Mouse (Mus musculus): Measurements from ENCODE around the gene Ccdc73. TPM values are rescaled to one million over a fixed set of nuclear protein-coding genes. Genes with fewer than 3 reads are reported as not detected.
A peak's percentile ranks its signal among the peaks of the same experiment; 100 is the strongest.
"Not testable (repeated sequence)": the region's sequence is repeated elsewhere in the genome, so short reads cannot be mapped to it uniquely, and the experiment has no call there.

Gene Ccdc73
- polyA plus RNA-seq, 1 experiment from 2014 or later, result 7.7 TPM

DNA sequence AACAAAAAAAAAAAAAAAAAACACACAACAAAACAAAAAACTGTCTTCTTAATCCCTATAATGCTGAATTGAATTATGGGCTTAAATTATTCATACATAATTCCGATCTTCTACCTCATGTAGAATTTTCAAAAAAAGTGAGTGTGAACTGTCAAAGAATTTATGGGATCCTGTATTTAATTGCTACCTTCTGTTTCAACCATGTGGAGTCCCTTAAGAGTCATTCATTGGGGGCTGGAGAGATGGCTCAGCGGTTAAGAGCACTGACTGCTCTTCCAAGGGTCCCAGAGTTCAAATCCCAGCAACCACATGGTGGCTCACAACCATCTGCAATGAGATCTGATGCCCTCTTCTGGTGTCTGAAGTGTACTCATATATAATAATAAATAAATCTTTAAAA is 19.7 kb downstream of the Ccdc73 start:
- WGBS, result 52% methylated on average over 2 of the region's 2 CpGs
- not testable (repeated sequence) for ATAC-seq (replicated peaks; ENCODE audit: low FRiP score); H3K36me3 ChIP-seq

DNA sequence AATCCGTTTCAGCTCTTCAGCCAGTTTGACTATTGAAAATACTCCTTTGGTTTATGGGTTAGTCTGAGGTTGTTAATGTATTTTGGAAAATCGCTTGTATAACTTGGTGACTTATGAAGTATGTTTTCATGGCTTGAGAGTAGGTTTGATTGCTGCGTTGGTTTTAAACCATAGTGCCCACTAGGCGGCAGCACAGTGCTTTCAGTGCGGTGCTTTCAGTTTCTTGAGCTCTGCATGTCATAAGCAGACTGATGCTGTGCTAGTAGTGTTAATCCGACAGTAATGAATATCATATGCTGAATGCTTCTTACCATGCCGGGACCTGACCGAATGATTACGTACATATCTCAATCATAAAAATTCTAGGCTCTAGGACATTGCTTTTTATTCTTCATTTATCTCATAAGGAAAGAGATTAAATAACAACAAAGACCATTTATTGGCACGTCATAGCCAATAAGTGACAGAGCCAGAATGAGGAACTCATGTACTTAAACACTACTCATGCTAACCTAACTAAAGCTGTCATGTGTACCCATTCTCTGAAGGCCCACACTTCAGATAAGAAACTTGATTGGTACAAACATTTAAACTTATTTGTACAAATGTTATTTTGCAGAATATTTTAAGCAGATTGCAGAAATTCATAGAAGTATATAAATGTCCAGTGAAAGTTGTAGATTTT is 20.4 kb downstream of the Ccdc73 start:
- no peaks in the 10 kb centered on the region for H3K27me3 ChIP-seq
- 24% methylated on average over 10 of the region's 10 CpGs for WGBS
- 0 out of 2 replicates have a peak, but pooled peaks have one; percentile 40 for ATAC-seq (replicated peaks; ENCODE audit: low FRiP score)

More for the DNA sequence above, 19.7 kb downstream of the Ccdc73 start:
- not testable (repeated sequence) for H3K4me1 ChIP-seq; H3K4me2 ChIP-seq; H3K27me3 ChIP-seq; H3K27ac ChIP-seq; H3K9me3 ChIP-seq (replicated peaks); H3K4me3 ChIP-seq (replicated peaks); H3K9ac ChIP-seq

GRCm38 (mm10) chr2:104899975-104900374 is 32.4 kb downstream of the Ccdc73 start:
- H3K27ac ChIP-seq, result no peak overlapping the region
- H3K4me1 ChIP-seq, result no peaks in the 10 kb centered on the region
- WGBS, result 90% methylated on average over 2 of the region's 2 CpGs
- H3K27me3 ChIP-seq, result no peaks in the 10 kb centered on the region
- no peak overlapping the region for H3K9ac ChIP-seq
- no peaks in the 10 kb centered on the region for H3K9me3 ChIP-seq (replicated peaks)
- H3K36me3 ChIP-seq, result no peaks in the 10 kb centered on the region
- H3K4me3 ChIP-seq (replicated peaks), result no peak overlapping the region
- ATAC-seq (replicated peaks; ENCODE audit: low FRiP score), result no peak
- H3K4me2 ChIP-seq, result no peak overlapping the region

More for the DNA sequence above, 20.4 kb downstream of the Ccdc73 start:
- H3K9me3 ChIP-seq (replicated peaks), result no peaks in the 10 kb centered on the region
- H3K36me3 ChIP-seq, result no peaks in the 10 kb centered on the region
- H3K9ac ChIP-seq, result no peak overlapping the region
- no peak overlapping the region for H3K4me3 ChIP-seq (replicated peaks)
- no peak overlapping the region for H3K27ac ChIP-seq
- H3K4me1 ChIP-seq, result no peaks in the 10 kb centered on the region
- H3K4me2 ChIP-seq, result no peak overlapping the region

DNA sequence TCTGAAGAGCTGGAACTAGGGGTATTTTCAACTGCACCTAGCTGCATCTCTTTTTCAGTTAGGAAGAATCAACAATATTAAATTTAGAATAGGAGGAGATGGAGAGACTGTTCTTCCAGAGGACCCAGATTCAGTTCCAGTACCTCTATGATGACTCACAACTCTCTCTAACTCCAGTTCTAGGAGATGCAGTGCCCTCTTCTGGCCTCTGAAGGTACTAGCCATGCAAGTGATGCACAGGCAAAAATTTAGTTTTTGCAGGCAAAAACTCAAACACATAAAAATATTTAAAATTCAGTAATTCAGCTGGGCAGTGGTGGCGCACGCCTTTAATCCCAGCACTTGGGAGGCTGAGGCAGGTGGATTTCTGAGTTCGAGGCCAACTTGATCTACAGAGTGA is 48.1 kb downstream of the Ccdc73 start:
- 91% methylated on average over 3 of the region's 3 CpGs for WGBS
- Histone ChIP-seq H3K4me3 (replicated peaks) (no peak overlapping the region), H3K4me2 (no peak overlapping the region), H3K36me3 (no peaks in the 10 kb centered on the region), H3K27ac (no peak overlapping the region), H3K9me3 (replicated peaks) (no peaks in the 10 kb centered on the region), H3K4me1 (no peaks in the 10 kb centered on the region), H3K9ac (no peak overlapping the region), H3K27me3 (no peaks in the 10 kb centered on the region)
- no peak for ATAC-seq (replicated peaks; ENCODE audit: low FRiP score)

- 14% methylated on average over 1 of the region's 1 CpGs for WGBS
- ATAC-seq (replicated peaks; ENCODE audit: low FRiP score), result no peak
- no peaks in the 10 kb centered on the region for H3K9me3 ChIP-seq (replicated peaks)
- no peaks in the 10 kb centered on the region for H3K4me1 ChIP-seq
- H3K4me3 ChIP-seq (replicated peaks), result no peak overlapping the region
- no peaks in the 10 kb centered on the region for H3K36me3 ChIP-seq
- H3K9ac ChIP-seq, result no peak overlapping the region
- no peaks in the 10 kb centered on the region for H3K27me3 ChIP-seq
- no peak overlapping the region for H3K27ac ChIP-seq
- no peak overlapping the region for H3K4me2 ChIP-seq
These were observed 96.9 kb downstream of the Ccdc73 start for GRCm38 (mm10) chr2:104964492-104964891.

DNA sequence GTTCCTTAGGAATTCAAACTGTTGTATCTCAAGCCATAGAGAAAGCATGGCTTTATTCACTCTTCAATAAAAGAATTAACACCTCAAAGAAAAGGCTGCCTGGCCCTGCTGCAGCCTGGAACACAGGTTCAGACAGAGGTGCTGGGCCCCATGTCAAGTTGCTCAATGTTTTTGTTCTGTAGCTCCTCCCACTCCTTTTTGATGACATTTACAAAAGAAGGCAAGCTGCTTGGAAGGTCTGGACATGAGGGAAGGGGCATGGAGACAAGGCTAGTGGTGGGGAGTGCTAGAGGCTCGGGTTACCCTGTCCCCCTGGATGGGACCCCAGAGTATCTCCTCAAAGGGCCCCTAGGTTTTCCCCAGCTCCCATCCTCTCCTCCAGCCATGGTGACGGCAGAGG is 114.1 kb downstream of the Ccdc73 start:
- ATAC-seq (replicated peaks; ENCODE audit: low FRiP score), result no peak
- WGBS, result 24% methylated on average over 2 of the region's 2 CpGs

DNA sequence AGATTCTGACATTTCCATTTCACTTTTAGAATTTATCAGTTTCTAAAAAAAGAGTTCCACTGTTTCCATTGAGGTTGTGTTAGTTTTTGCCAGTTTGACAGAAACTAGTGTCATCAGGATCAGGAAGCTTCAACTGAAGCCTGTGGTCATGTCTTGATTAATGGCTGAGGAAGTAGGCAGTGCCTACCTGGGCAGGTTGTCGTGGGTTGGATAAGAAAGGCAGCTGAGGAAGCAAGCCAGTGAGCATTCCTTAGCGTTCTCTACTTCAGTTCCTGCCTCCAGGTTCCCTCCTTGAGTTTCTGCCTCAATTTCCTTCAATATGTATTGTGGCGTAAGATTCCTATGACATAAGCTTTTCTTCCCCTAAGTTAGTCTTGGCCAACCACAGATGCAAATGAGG is 118.2 kb downstream of the Ccdc73 start:
- Histone ChIP-seq H3K27me3 (no peaks in the 10 kb centered on the region), H3K4me3 (replicated peaks) (no peak overlapping the region), H3K9ac (no peak overlapping the region), H3K36me3 (no peaks in the 10 kb centered on the region), H3K9me3 (replicated peaks) (no peaks in the 10 kb centered on the region), H3K4me1 (0 out of 2 replicates have a peak, but pooled peaks cover 2% of the 10 kb centered on the region), H3K4me2 (no peak overlapping the region), H3K27ac (no peak overlapping the region)
- ATAC-seq (replicated peaks; ENCODE audit: low FRiP score), result no peak
- 62% methylated on average over 3 of the region's 3 CpGs for WGBS

More for the DNA sequence above, 114.1 kb downstream of the Ccdc73 start:
- H3K9me3 ChIP-seq (replicated peaks), result no peaks in the 10 kb centered on the region
- H3K4me2 ChIP-seq, result no peak overlapping the region
- no peak overlapping the region for H3K27ac ChIP-seq
- no peaks in the 10 kb centered on the region for H3K4me1 ChIP-seq
- H3K9ac ChIP-seq, result no peak overlapping the region
- H3K27me3 ChIP-seq, result no peaks in the 10 kb centered on the region
- H3K36me3 ChIP-seq, result no peaks in the 10 kb centered on the region
- no peak overlapping the region for H3K4me3 ChIP-seq (replicated peaks)

- Histone ChIP-seq H3K9me3 (replicated peaks) (no peaks in the 10 kb centered on the region), H3K9ac (no peak overlapping the region), H3K36me3 (no peaks in the 10 kb centered on the region; the same call in 1 of the 2 replicates), H3K27me3 (no peaks in the 10 kb centered on the region), H3K4me1 (peaks cover 7% of the 10 kb centered on the region; the same call in 1 of the 2 replicates), H3K4me2 (no peak overlapping the region), H3K4me3 (replicated peaks) (no peak overlapping the region), H3K27ac (no peak overlapping the region)
- peak; percentile 58; the same call in 1 of the 2 replicates for ATAC-seq (replicated peaks; ENCODE audit: low FRiP score)
- 56% methylated on average over 1 of the region's 1 CpGs for WGBS
These were observed 121.4 kb downstream of the Ccdc73 start for GRCm38 (mm10) chr2:104988974-104989373.

DNA sequence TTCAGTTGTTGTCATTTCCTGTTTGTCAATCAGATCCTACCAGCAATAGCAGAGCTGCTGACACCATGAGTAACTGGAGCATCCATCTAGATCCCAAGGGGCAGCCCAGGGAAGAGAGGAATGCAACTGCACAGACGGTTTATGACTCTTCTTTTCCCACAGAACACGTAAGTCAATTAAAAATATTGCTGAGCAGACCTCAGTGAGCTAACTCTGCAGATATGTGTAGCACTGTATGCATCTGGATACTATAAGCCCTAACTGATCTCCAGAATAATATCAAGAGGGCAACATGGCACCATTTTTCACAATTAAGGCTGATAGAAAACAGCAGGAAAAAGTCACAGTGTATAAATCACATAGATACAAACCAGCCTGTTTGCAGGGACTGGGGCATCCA is 126.8 kb downstream of the Ccdc73 start:
- peaks cover 26% of the 10 kb centered on the region for H3K36me3 ChIP-seq
- no peak overlapping the region for H3K4me2 ChIP-seq
- peaks cover 12% of the 10 kb centered on the region for H3K4me1 ChIP-seq
- no peak overlapping the region for H3K4me3 ChIP-seq (replicated peaks)
- no peak overlapping the region for H3K27ac ChIP-seq
- H3K9ac ChIP-seq, result no peak overlapping the region
- peak; percentile 79 for ATAC-seq (replicated peaks; ENCODE audit: low FRiP score)
- WGBS, result 37% methylated on average over 2 of the region's 2 CpGs
- no peaks in the 10 kb centered on the region for H3K27me3 ChIP-seq
- H3K9me3 ChIP-seq (replicated peaks), result no peaks in the 10 kb centered on the region

- Histone ChIP-seq H3K27ac (no peak overlapping the region), H3K9ac (no peak overlapping the region), H3K27me3 (no peaks in the 10 kb centered on the region), H3K9me3 (replicated peaks) (no peaks in the 10 kb centered on the region), H3K36me3 (peaks cover 35% of the 10 kb centered on the region), H3K4me2 (no peak overlapping the region), H3K4me1 (peaks cover 11% of the 10 kb centered on the region), H3K4me3 (replicated peaks) (no peak overlapping the region)
- WGBS, result 57% methylated on average over 3 of the region's 3 CpGs
- no peak for ATAC-seq (replicated peaks; ENCODE audit: low FRiP score)
These were observed 128.6 kb downstream of the Ccdc73 start for GRCm38 (mm10) chr2:104996201-104996600.

DNA sequence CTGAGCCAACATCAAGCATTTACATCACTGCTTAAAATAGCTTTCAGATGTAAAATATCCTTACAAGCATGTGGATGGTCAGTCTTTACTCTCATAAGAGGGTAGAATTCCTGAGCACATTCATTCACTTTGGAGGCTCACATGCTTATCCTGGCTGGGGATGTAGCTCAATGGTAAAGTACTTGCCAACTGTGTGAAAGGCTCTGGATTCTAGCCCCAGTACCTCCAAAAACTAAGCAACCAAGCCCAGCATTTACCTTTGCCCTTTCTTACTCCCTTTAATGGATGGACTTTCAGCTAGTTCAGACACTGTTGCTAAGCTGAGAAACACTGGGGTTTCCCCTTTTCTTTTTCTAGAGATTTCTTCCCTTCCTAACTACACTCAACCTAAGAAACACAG is 139.6 kb downstream of the Ccdc73 start:
- Histone ChIP-seq H3K9ac (no peak overlapping the region), H3K36me3 (peaks cover 92% of the 10 kb centered on the region), H3K9me3 (replicated peaks) (no peaks in the 10 kb centered on the region), H3K27me3 (no peaks in the 10 kb centered on the region), H3K4me2 (no peak overlapping the region), H3K27ac (no peak overlapping the region), H3K4me3 (replicated peaks) (no peak overlapping the region), H3K4me1 (peaks cover 7% of the 10 kb centered on the region; the same call in 1 of the 2 replicates)
- no peak for ATAC-seq (replicated peaks; ENCODE audit: low FRiP score)

DNA sequence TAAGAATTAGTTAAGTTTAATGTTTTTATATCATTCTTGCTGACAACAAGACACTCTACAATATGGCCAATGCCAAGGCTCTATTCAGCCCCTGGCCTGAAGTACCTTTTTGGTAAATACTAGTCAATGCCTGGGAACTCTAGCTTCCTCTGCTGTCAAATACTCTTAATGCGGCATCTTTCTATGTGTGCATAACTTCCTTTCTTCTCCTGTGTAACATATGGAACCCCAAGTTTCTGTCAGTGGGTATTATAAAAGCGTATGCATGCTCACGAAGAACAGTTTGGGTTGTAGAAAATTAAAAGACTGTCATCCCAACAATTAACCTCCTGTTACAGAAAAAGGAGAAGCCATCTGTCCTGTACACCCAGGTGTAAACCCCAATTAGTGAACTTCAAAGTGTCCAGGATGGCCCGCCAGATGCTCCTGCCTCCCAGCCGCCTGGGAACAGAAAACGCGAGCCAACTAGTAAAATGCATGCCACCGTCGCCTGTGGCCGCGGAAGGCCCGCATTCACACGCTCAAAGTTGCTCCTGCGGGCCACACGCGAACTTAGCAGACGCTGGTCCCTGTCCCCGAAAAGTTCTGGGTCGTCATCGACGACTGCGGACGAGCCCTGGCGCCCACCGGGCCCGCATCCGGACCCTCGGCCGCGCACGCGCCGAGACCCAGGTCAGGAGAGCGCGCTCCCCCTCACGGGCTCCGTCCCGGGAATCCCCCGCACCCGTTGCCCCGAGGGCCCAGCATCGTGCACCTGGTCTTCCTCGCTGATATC is 148.8 kb downstream of the Ccdc73 start:
- no peaks in the 10 kb centered on the region for H3K9me3 ChIP-seq (replicated peaks)
- H3K4me1 ChIP-seq, result peaks cover 27% of the 10 kb centered on the region
- peaks cover 25% of the 10 kb centered on the region for H3K36me3 ChIP-seq
- peak overlapping the region; percentile 93 for H3K4me3 ChIP-seq (replicated peaks)
- peak overlapping the region; percentile 61 for H3K4me2 ChIP-seq
- H3K27me3 ChIP-seq, result no peaks in the 10 kb centered on the region
- under 1% methylated on average over 43 of the region's 43 CpGs for WGBS
- H3K9ac ChIP-seq, result peak overlapping the region; percentile 92
- ATAC-seq (replicated peaks; ENCODE audit: low FRiP score), result peak; percentile 84
- H3K27ac ChIP-seq, result peak overlapping the region; percentile 85
